Mouse (Mus musculus) yolk sac, embryonic 10.5 days (tissue): ENCODE data around the gene Car6.

ENCODE experiments used
- DNase-seq: peaks from one replicate; pipeline ENCODE4 v3.0.0-alpha.2; 2017; ENCODE audit warnings: low spot score

Gene Car6

GRCm38 (mm10) chr4:150228581-150229348 is 27.6 kb upstream of the Car6 start:
- no peak for DNase-seq

- no peak for DNase-seq
Measured at GRCm38 (mm10) chr4:150226818-150227688, 25.9 kb upstream of the Car6 start.

- no peak for DNase-seq
Measured at GRCm38 (mm10) chr4:150225700-150226099, 24.6 kb upstream of the Car6 start.

GRCm38 (mm10) chr4:150223830-150224229 is 22.7 kb upstream of the Car6 start:
- DNase-seq: no peak

- DNase-seq: peak; percentile 91
Measured at GRCm38 (mm10) chr4:150221017-150221640, 20.0 kb upstream of the Car6 start.

GRCm38 (mm10) chr4:150220584-150220983 is 19.5 kb upstream of the Car6 start:
- peak; percentile 93 for DNase-seq

GRCm38 (mm10) chr4:150219501-150220292 is 18.6 kb upstream of the Car6 start:
- peak; percentile 56 for DNase-seq

- DNase-seq: no peak
Measured at GRCm38 (mm10) chr4:150217935-150218334, 16.8 kb upstream of the Car6 start.

- DNase-seq: no peak
Measured at GRCm38 (mm10) chr4:150217042-150217554, 16.0 kb upstream of the Car6 start.

- no peak for DNase-seq
Measured at GRCm38 (mm10) chr4:150216423-150216822, 15.3 kb upstream of the Car6 start.

GRCm38 (mm10) chr4:150213910-150214309 is 12.8 kb upstream of the Car6 start:
- no peak for DNase-seq

GRCm38 (mm10) chr4:150212553-150212971 is 11.4 kb upstream of the Car6 start:
- DNase-seq: peak; percentile 79

GRCm38 (mm10) chr4:150211930-150212552 is 10.9 kb upstream of the Car6 start:
- no peak for DNase-seq

GRCm38 (mm10) chr4:150210306-150210705 is 9.2 kb upstream of the Car6 start:
- no peak for DNase-seq

GRCm38 (mm10) chr4:150209751-150210150 is 8.6 kb upstream of the Car6 start:
- no peak for DNase-seq

- DNase-seq: no peak
Measured at GRCm38 (mm10) chr4:150204877-150205276, 3.7 kb upstream of the Car6 start.

GRCm38 (mm10) chr4:150202702-150203101 is 1.6 kb upstream of the Car6 start:
- no peak for DNase-seq

- DNase-seq: no peak
Measured at GRCm38 (mm10) chr4:150198268-150198667, 2.9 kb downstream of the Car6 start.

- DNase-seq: no peak
Measured at GRCm38 (mm10) chr4:150193915-150194314, 7.2 kb downstream of the Car6 start.

- DNase-seq: no peak
Measured at GRCm38 (mm10) chr4:150192199-150192598, 8.9 kb downstream of the Car6 start.

GRCm38 (mm10) chr4:150188236-150188635 is 12.9 kb downstream of the Car6 start:
- no peak for DNase-seq
